Mouse (Mus musculus): ENCODE results near the gene Cmc2.

The Cmc2 gene

DNA sequence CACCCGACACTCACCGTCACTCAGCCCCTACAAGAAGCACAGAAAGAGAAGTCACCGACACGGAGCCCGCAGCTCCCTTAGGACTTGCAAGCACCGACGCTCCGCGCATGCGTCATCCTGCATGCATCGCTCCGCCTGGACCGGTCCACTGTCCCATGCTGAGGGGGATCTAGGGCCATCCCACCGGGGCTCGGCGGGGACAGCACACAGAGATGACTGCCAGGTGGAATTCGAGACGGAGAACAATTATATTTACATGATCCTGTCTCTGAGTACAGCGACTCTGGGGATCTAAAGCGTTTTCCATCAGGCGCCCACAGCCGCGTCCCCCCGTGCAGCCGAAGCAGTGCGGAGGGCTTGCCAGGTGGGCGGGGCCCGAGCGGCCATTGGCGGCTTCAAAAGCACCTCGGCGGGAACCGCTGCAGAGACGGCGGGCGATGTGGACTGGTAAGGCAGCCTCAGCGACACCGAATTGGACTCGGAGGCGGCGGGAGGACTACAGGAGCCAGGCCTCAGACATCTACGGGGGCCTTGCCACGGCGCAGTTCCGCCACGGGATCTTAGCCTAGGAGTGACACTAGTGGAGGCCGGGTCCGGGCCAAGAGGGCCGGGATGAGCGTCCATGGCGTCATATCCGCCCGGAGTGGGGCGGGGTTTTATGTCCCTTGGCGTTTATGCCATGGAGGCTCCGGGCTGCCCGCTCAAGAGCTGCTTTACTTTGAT lies at the start of gene Cmc2, which contains the start of gene Cenpn:
Cmc2 (minus strand) TSS at position 119 of the 723 bp plus-strand sequence.
Cenpn (plus strand) TSS at position 394 of the 723 bp plus-strand sequence.
- DNase-seq, result peak; percentile 90

DNA sequence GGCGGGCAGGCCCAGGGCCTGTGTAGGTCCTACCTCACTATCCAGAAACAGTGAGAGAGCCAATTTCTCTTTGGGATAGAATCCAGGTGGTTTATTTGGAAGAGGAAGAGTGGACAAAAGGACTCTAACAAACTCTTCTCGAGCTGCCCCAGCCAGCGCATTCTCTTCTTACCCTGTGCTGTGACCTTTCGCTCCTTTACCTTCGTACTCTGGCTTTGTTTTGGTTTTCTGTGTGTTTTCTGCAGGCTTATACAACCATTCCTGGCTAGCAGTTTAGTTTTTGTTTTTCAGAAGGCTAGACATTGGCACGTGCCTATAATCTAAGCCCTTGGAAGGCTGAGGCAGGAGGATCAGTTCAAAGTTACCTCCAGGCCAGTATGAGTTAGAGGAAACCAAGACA lies 48.3 kb upstream of the Cmc2 start:
- DNase-seq, result no peak

DNA sequence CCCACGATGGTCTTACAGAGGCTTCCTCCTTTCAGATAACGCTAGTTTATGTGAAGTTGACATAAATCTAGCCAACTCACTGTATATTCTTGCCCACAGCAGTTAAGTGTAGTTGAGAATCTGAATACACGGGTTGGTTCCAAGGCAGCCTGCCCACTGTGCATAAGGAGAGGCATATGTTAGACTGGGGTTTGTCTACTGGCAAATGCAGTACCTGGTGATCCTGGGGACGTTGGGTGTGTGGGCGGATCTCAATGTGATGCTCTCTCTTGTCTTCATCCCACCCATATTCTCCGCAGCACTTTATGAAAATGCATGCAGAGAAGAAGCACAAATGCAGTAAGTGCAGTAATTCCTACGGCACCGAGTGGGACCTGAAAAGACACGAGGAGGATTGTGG lies 33.2 kb upstream of the Cmc2 start:
- DNase-seq, result peak; percentile 89

DNA sequence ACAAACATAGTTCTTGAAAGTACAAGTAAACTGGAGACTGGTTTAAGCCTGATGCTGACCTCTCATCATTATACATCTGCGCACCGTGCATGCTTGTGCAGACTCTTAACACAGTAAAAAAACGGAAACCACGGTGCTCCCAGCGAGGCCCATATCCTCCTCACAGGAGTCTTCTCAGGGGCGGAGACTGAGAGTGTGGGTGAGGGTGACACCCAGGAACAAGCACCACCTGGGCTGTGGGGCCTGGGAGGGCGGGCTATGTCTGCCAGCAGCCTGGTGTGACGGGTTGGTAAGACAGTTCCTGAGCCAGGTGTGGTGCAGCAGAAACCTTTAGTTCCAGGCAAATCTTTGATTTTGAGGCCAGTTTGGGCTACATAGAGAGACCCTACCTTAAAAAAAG lies 31.2 kb upstream of the Cmc2 start:
- DNase-seq, result no peak

DNA sequence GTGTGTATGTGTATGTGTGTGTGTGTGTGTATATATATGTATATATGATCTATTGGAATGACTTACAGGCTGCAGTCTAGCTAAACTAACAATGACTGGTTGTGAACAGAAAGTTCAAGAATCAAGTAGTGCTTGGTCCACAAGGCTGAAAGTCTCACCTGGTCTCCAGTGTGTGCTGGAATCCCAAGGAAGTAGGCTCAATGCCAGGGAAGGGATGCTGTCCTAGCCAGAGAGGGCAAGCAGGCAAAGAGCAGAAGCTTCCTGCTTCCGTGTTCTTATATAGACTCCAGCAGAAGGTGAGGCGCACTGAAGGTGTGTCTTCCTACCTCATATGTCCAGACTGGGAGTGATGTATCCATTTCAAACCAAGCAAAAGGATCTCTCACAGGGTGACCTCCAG lies 30.5 kb upstream of the Cmc2 start:
- no peak for DNase-seq

DNA sequence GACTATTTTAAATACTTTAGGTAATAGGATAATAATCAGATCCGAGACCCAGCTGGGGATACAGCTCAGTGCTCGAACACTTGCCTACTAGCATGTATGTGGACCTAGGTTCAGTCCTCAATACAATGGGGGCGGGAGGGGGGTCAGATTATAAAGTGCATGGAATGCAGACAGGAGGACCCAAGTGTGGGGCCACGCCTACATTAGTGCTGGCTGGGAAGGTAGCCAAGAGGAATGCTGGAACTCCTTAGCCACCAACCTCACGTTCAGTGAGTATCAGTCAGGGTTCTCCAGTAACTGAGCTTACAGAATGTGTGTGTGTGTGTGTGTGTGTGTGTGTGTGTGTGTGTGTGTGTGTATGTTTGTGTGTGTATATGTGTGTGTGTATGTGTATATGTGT lies 30.1 kb upstream of the Cmc2 start:
- DNase-seq, result no peak

DNA sequence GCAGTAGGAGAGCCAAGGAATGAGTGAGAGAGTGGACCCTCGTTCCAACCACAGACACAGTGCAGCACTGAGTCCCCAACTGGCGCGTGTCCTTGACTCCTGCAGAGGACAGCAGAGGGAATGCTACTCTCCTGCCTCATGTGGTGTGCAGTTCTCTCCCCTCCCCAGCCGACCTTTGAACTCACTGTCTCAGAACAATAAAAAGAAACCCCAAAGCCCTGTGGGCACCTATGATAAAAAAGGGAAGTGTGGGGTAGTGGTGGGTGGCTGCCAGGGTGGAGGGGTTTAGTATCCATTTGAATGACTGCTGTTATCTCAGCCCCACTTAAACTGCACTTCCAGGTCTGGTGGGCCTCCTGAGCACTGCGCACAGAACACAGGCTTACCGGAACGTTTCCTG lies 26.3 kb upstream of the Cmc2 start:
- no peak for DNase-seq

DNA sequence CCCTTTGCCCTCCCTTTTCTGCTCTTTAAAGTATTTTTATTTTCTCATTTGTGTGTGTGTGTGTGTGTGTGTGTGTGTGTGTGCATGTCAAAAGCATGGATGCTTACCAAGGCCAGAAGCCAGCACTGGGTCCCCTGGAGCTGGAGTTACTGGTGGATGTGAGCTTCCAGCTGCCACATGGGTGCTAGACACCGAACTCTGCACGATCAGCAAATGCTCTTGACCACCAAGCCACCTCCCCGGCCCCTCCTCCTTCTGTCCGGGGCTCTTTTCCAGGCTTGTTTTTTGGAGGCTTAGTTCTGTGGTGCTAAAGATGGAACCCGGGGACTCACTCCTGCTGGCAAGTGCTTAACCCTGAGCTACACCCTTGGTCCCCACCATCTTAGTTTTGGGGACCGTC lies 25.6 kb upstream of the Cmc2 start:
- DNase-seq, result no peak

DNA sequence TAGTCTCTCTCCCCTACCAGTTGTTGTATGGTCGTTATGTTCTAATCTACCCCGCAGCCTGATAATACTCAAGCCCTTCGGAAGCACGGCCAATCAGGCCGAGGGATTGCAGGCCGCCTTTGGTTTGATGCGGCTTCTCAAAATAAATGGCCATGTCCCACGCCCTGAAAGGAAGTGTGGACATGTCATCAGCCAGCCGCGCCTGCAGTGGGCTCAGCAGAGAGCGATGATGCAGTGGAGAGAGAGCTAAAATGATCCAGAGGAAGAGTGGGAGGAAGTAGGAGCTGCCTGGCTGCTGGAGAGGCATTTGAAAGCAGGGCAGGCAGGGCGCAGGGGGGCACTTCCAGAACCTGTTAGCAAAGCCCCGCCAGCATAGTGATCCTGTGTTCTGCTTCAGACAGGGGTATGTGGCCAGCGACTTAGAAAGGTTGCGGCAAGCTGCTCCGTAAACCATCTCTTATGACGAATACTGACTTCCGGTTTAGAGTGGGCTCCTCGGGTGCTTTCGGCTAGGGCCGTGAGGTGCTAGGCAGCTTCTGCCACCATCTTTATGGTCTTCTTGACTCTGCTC lies 25.1 kb upstream of the Cmc2 start:
- DNase-seq, result peak; percentile 78

DNA sequence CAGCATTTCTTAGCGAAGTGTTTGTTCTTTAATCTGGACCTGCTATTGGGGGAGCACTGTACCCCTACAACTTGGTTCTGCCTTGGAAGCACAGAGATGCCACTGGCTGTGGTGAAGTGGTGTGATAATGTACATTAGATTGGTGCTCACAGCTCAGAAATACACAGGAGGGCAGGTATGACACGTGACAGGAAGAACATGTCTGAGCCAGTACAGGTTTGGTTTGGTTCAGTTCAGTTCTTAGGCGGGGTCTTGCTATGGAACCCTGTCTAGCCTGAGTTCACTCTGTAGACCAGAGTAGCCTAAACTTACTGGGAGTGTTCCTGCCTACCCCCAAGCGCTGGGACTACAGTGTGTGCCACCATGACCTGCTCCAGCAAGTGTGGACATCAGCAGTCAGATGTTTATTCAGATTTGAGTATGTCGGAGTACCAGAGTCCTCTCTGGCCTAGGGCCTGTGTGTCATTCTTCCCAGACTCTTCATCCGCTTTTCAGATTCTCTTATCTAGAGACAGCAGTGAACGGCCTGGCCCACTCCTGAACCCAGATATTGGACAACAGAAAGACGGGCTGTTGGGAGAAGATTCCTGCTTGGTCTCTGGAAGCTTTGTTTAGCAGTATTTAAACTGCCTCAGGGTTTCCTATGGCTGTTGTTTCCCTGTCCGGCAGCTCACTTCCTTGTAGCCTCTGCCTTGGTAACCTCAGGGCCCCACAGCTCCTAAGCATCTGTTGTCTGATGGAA lies 24.1 kb upstream of the Cmc2 start:
- no peak for DNase-seq

DNA sequence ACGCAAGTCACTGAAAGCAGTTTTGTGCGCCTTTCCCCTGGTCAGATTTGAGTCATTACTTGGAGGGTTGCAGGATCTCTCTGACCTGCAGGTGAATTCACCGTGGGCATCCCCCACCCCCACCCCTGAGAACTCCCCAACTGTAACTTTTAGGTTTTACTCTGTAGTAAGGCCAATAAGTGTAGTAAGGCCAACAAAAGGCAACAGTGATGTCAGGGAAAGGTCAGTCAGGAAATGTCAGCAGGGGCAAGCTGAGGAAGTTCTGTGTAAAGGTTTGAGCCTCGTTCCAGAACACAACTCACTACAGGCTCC lies 23.1 kb upstream of the Cmc2 start:
- no peak for DNase-seq

DNA sequence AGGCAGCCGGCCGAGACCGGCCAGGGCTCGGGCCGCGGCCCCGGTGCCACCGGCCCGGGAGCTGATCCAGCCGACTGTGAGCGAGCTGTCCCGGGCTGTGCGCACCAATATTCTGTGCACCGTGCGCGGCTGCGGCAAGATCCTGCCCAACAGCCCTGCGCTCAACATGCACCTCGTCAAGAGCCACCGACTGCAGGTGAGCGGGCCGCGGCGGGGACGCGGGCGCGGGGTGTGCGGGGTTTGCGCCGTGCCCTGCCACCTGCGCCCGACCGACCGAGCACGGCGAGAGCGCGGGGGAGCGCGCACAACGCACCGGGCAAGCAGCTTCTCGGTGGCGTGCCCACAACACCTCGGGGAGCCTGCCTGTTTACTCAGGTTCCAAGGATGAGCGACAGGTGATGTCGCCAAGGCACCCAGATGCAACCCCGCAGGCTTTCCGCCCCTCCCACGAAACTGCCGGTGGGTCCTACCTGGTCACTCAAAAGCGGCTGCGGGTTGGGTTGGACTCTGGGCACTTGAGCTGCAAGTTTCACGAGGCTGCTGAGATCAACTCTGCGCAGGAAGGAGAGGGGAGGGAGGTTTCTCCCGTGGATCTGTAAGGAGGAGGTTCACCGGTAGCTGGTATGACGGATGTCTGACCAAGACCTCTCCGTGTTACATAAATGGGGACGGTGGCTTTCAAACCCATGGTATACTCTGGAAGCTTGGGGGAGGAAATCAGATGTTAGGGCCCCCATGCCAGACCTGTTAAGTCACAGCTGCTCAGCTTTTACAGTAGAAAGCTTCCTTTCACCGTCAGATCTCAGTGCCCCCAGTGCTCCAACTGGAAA lies 22.5 kb upstream of the Cmc2 start:
- DNase-seq, result peak; percentile 61

DNA sequence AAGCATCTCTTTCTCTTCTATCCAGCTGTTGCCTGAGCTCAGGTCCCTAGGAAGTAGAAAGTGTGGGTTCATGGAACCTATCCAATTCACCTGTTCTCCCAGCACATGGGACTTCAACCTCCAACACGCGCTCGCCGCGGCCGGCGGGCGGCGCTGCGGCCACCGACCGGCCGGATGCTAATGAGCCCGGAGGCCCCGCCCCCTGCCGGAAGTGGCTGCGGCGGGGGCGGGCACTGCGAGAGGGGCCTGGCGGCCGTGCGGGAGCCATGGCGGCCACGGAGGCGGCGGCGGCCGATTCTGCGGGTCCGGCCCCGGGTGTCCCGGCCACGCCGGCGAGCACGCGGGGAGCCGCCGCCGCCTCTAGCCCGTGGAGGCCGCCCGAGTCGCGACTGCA lies 21.9 kb upstream of the Cmc2 start, which contains the start of gene Atmin:
Atmin (plus strand) TSS at position 233 of the 394 bp plus-strand sequence.
- DNase-seq, result peak; percentile 87

DNA sequence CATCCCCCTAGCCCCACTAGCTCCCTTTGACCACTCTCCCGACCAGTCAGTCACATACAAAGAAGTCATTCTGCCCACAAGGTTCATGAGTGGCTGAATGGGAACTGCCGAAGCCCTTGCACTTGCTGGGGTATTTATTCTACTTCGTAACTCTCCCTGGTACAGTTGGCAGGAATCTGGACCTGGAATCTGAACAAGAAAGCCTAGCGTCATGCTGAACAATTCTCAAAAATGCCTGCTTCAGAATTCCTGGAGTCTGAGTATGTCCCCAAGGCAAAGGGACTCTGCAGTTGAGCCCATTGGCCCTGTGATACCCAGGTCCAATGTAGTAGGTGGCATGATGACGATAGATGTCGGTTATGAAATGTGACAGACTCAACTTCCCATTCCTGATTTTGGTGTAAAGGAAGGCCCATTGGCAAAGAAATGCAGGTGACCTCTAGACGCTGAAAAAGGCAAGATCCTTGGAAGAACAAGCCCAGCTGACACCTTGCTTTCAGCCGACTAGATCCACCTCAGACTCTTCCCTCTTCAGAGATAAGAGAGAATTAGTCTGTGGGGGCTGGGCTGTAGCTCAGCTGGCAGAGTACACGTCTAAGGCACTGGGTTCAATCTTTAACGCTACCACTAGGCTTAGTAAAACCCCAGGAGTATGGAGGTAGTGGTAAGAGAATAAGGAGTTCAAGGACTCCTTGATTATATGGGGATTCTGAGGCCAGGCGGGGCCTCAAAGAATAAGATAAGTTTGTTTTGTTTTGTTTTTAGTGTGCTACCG lies 21.2 kb upstream of the Cmc2 start:
- no peak for DNase-seq

DNA sequence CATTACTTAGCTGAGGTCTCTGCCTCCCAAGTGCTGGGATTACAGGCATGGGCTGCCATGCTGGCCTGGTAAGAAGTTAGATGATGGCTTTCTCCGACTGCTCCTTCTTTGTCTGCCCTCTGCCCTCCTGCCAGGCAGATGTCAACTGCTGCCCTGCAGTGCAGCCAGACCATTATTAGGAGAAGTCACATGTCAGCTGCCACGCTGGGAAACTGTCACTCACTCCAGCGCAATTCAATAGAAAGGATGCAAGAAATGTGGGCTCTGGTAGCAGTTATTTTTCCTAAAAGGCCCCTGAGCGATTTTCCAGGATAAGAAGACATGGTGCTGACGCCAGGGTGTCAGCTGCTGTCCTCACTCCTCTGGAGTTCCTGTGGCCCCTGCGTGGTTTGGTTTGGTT lies 14.3 kb upstream of the Cmc2 start:
- DNase-seq, result no peak

DNA sequence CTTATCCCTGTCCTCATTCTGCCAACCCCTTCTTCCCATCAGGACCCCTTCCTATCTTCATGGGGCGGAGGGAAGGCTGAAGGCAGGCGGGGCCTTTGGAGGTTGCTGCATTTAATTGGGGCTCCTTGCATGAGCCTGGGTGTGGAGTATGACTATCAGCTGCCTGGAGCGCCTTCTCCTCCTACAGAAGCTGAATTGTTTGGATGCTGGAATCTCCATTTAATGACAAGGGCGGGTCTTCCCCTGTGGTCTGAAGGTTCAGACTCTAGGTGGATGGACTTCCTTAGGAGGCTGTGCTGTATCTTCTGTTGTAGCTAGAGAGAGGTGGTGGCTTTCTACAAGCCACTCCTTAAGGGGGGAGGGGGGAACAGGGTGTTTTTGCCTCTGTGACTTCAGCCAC lies 13.7 kb upstream of the Cmc2 start:
- DNase-seq, result no peak

DNA sequence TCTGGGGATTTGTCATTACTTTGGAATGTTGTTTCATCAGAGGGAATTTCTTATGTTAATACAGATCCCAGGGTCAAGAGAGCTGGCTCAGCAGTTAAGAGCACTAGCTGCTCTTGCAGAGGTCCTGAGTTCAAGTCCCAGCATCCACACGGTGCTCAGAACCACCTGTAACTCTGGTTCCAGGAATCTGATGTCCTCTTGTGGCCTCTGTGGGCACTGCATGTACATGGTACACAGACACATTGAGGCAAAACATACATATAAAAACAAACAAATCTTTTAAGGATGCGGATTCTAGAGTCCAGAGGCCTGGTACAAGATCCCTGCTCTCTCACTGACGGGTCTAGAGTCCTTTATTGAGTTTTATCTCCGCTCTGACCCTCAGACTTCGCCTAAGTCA lies 7.3 kb upstream of the Cmc2 start:
- DNase-seq, result no peak

DNA sequence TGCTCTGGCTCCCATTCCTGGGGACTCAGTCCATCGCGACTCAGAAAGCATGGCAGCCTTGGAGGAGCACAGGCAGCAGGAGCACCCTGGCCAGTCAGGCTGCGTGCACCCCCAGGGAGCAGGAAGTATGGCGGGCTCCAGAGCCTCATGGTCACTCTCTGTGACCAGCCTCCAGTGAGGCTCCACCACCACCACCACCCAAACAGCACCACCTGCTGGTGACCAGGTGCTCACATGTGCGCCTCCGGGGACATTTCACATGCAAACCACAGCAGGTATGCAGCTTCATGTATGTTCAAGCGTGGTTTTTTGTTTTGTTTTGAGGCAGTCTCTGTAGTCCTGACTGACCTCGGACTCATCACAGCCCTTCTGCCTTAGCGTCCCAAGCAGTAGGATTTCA lies 6.6 kb upstream of the Cmc2 start:
- no peak for DNase-seq

DNA sequence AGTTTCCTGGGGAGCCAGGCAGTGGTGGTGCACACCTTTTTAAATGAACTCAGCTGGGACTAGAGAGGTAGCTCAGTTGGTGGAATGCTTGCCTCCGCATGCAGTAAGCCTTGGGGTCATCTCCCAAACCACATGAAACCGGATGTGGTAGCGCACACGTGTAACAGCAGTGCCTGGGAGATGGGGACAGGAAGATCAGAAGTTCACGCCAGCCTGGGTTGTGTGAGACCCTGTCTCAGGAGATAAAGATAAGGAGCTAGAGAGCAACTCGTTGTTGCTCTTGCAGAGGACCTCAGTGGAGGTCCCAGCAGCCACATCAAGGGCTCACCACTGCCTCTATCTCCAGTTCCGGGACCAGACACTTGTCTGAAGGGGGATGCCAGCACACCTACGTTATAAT lies 2.3 kb upstream of the Cmc2 start:
- no peak for DNase-seq

DNA sequence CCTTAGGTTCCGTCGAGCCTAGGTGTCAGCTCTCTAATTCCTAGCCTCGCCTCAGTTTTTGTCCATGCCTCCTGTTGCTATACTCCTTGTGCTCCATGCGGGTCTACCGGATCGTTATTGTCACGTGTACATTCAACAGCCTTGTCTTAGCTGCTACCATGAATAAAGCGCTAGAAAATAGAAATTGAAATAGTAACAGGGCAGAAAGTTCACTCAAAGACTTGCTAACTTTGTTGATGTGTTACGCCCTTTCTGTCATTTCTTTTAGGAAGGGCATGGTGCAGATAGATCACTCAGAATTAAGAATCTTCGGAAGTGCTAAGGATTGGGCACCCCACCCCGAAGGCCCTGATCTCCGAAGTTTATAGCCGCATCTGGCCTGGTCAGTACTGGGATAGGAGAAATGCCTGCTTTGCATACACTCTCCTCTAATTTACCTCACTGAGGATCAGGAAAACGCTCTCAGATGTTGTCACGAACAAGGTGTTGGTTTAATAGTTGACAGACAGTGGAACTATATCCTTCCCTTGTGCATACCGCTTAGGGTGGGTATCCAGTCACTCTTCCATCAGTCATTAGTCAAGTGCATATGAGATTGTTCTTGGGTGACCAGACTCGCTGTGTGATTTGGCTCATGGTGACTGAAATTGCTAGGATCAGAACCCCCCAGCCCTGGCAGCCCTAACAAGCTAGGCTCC lies 954 bp upstream of the Cmc2 start:
- DNase-seq, result no peak

DNA sequence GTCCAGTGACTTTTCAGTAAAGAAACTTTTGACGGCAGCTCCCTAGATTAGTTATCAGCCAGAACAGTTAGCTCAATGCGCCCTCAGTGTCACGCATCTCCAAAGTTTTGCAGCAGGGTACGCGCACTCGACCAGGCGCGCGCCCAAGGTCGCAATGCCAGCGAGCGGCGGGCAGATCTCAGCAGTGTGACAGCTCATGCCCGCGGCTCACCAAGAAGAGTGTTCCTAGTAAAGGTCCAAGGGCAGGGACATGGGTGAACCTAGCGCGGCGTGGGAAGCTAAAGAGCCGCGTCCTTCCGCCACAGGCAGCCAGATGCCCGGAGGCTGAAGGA lies 284 bp downstream of the Cmc2 start:
- DNase-seq, result peak; percentile 18

DNA sequence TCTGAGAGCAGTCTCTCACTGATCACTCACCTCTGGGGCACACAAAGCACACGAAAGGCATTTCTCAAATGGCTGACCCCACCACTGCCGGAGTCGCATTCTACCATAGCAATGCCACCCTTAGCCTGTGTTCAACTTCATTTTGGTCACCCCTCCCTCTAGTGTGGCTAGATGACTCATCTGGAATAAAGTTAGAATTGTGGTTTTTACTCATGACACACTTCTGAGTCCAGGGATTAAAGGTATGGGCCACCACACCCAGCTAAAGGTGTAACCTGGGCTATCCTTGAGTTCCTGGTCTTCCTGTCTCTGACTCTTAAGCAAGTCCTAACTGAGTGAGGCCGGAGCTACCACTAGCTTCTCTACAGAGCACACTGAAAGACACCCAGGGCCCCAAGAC lies 15.4 kb downstream of the Cmc2 start:
- no peak for DNase-seq
